Mouse (Mus musculus): ENCODE results near the gene Srm. TPM values are rescaled to one million over a fixed set of nuclear protein-coding genes. Genes with fewer than 3 reads are reported as not detected.
A peak's percentile ranks its signal among the peaks of the same experiment; 100 is the strongest.

Srm gene
- polyA plus RNA-seq, 1 experiment from 2014 or later = 156 TPM

- H3K9ac ChIP-seq (ENCODE audit: low read depth, low read length) = no peak overlapping the region
- peaks cover 28% of the 10 kb centered on the region for H3K36me3 ChIP-seq (ENCODE audit: control insufficient read depth, insufficient read depth, low read length)
- no peaks in the 10 kb centered on the region; the same call in 1 of the 2 replicates for H3K4me1 ChIP-seq (replicated peaks; ENCODE audit: control insufficient read depth, insufficient read depth, low read length)
- DNase-seq (ENCODE audit: low spot score) = no peak
- H3K27me3 ChIP-seq (ENCODE audit: control insufficient read depth, insufficient read depth, low read length) = no peaks in the 10 kb centered on the region
- no peak overlapping the region for H3K27ac ChIP-seq (ENCODE audit: low read depth, low read length)
- ATAC-seq (ENCODE audit: low FRiP score) = no peak
- no peak overlapping the region for H3K4me2 ChIP-seq (replicated peaks; ENCODE audit: low read depth, low read length)
- no peaks in the 10 kb centered on the region for H3K9me3 ChIP-seq (ENCODE audit: control insufficient read depth, low read length)
- H3K4me3 ChIP-seq (ENCODE audit: low read depth, low read length) = no peak overlapping the region
- 88% methylated on average over 4 of the region's 4 CpGs for WGBS
Observed at GRCm38 (mm10) chr4:148623609-148624008, 32.3 kb downstream of the Srm start.

GRCm38 (mm10) chr4:148625010-148625409 is 33.7 kb downstream of the Srm start:
- H3K9me3 ChIP-seq (ENCODE audit: control insufficient read depth, low read length) = no peaks in the 10 kb centered on the region
- no peak overlapping the region for H3K27ac ChIP-seq (ENCODE audit: low read depth, low read length)
- ATAC-seq (ENCODE audit: low FRiP score) (no peak), DNase-seq (ENCODE audit: low spot score) (no peak)
- WGBS = 84% methylated on average over 10 of the region's 10 CpGs
- H3K36me3 ChIP-seq (ENCODE audit: control insufficient read depth, insufficient read depth, low read length) = peaks cover 17% of the 10 kb centered on the region
- H3K4me2 ChIP-seq (replicated peaks; ENCODE audit: low read depth, low read length) = 0 out of 2 replicates have a peak overlapping the region, but pooled peaks have one; percentile 15
- H3K4me3 ChIP-seq (ENCODE audit: low read depth, low read length) = peak overlapping the region; percentile 100
- no peaks in the 10 kb centered on the region for H3K27me3 ChIP-seq (ENCODE audit: control insufficient read depth, insufficient read depth, low read length)
- no peak overlapping the region; the same call in 1 of the 2 replicates for H3K9ac ChIP-seq (ENCODE audit: low read depth, low read length)
- H3K4me1 ChIP-seq (replicated peaks; ENCODE audit: control insufficient read depth, insufficient read depth, low read length) = no peaks in the 10 kb centered on the region; the same call in 1 of the 2 replicates

GRCm38 (mm10) chr4:148625756-148626622 is 34.7 kb downstream of the Srm start:
- DNase-seq (ENCODE audit: low spot score) (peak; percentile 77), ATAC-seq (ENCODE audit: low FRiP score) (peak; percentile 71)
- Histone ChIP-seq H3K9me3 (ENCODE audit: control insufficient read depth, low read length) (no peaks in the 10 kb centered on the region), H3K4me1 (replicated peaks; ENCODE audit: control insufficient read depth, insufficient read depth, low read length) (no peaks in the 10 kb centered on the region; the same call in 1 of the 2 replicates), H3K27ac (ENCODE audit: low read depth, low read length) (peak overlapping the region; percentile 87), H3K4me2 (replicated peaks; ENCODE audit: low read depth, low read length) (peak overlapping the region; percentile 40), H3K4me3 (ENCODE audit: low read depth, low read length) (peak overlapping the region; percentile 100), H3K36me3 (ENCODE audit: control insufficient read depth, insufficient read depth, low read length) (peaks cover 17% of the 10 kb centered on the region), H3K9ac (ENCODE audit: low read depth, low read length) (peak overlapping the region; percentile 100), H3K27me3 (ENCODE audit: control insufficient read depth, insufficient read depth, low read length) (no peaks in the 10 kb centered on the region)
- under 1% methylated on average over 57 of the region's 57 CpGs for WGBS

GRCm38 (mm10) chr4:148626623-148627185 is 35.4 kb downstream of the Srm start, which contains the start of gene Tardbp:
Tardbp (minus strand) TSS chr4:148627019.
- H3K9me3 ChIP-seq (ENCODE audit: control insufficient read depth, low read length) = no peaks in the 10 kb centered on the region
- H3K27me3 ChIP-seq (ENCODE audit: control insufficient read depth, insufficient read depth, low read length) = no peaks in the 10 kb centered on the region
- H3K9ac ChIP-seq (ENCODE audit: low read depth, low read length) = peak within 1 kb of the TSS; percentile 100
- H3K4me1 ChIP-seq (replicated peaks; ENCODE audit: control insufficient read depth, insufficient read depth, low read length) = no peaks in the 10 kb centered on the region; the same call in 1 of the 2 replicates
- DNase-seq (ENCODE audit: low spot score) = peak; percentile 98
- peak within 1 kb of the TSS; percentile 87 for H3K27ac ChIP-seq (ENCODE audit: low read depth, low read length)
- peak; percentile 95 for ATAC-seq (ENCODE audit: low FRiP score)
- WGBS = under 1% methylated on average over 49 of the region's 51 CpGs
- H3K4me2 ChIP-seq (replicated peaks; ENCODE audit: low read depth, low read length) = peak within 1 kb of the TSS; percentile 40
- peaks cover 13% of the 10 kb centered on the region for H3K36me3 ChIP-seq (ENCODE audit: control insufficient read depth, insufficient read depth, low read length)
- peak within 1 kb of the TSS; percentile 100 for H3K4me3 ChIP-seq (ENCODE audit: low read depth, low read length)

- ATAC-seq (ENCODE audit: low FRiP score) = peak; percentile 39
- 60% methylated on average over 3 of the region's 3 CpGs for WGBS
- Histone ChIP-seq H3K9ac (ENCODE audit: low read depth, low read length) (no peak overlapping the region), H3K4me3 (ENCODE audit: low read depth, low read length) (peak overlapping the region; percentile 100; the same call in 1 of the 2 replicates), H3K4me1 (replicated peaks; ENCODE audit: control insufficient read depth, insufficient read depth, low read length) (no peaks in the 10 kb centered on the region; the same call in 1 of the 2 replicates), H3K36me3 (ENCODE audit: control insufficient read depth, insufficient read depth, low read length) (peaks cover 10% of the 10 kb centered on the region), H3K27me3 (ENCODE audit: control insufficient read depth, insufficient read depth, low read length) (no peaks in the 10 kb centered on the region), H3K4me2 (replicated peaks; ENCODE audit: low read depth, low read length) (no peak overlapping the region), H3K27ac (ENCODE audit: low read depth, low read length) (no peak overlapping the region), H3K9me3 (ENCODE audit: control insufficient read depth, low read length) (no peaks in the 10 kb centered on the region)
- no peak for DNase-seq (ENCODE audit: low spot score)
Observed at GRCm38 (mm10) chr4:148627246-148627645, 35.9 kb downstream of the Srm start.

DNA sequence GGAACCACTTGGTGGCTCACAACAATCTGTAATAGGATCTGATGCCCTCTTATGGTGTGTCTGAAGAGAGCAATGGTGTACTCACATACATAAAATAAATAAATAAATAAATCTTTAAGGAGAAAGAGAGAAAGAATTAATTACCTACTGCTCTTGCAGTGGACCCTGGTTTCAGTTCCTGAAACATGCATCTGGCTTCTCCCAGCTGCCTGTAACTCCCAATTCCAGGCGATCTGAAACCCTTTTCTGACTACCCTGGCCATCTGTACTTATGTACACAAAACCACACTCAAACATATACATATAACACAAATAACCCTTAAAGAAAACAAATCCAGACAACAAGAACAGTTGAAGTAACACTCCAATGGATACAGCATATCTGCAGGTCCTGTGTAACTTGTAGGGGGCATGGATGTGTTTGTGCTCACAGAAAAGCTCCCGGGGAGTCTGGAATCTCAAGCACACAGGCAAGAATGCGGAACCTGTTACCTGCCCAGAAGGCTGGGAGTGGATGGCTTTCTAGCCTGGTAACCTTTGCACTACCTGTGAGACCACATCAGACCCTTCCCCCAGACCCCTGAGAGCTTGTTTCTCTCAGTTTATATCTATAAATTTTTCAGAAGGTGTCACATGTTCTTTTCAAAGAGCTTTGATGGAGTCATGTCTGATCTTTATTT is 40.9 kb downstream of the Srm start:
- Histone ChIP-seq H3K9ac (ENCODE audit: low read depth, low read length) (no peak overlapping the region), H3K4me3 (ENCODE audit: low read depth, low read length) (no peak overlapping the region), H3K9me3 (ENCODE audit: control insufficient read depth, low read length) (no peaks in the 10 kb centered on the region), H3K36me3 (ENCODE audit: control insufficient read depth, insufficient read depth, low read length) (no peaks in the 10 kb centered on the region), H3K27me3 (ENCODE audit: control insufficient read depth, insufficient read depth, low read length) (no peaks in the 10 kb centered on the region), H3K27ac (ENCODE audit: low read depth, low read length) (no peak overlapping the region), H3K4me1 (replicated peaks; ENCODE audit: control insufficient read depth, insufficient read depth, low read length) (no peaks in the 10 kb centered on the region), H3K4me2 (replicated peaks; ENCODE audit: low read depth, low read length) (no peak overlapping the region)
- ATAC-seq (ENCODE audit: low FRiP score) (no peak), DNase-seq (ENCODE audit: low spot score) (no peak)
- 57% methylated on average over 3 of the region's 3 CpGs for WGBS

DNA sequence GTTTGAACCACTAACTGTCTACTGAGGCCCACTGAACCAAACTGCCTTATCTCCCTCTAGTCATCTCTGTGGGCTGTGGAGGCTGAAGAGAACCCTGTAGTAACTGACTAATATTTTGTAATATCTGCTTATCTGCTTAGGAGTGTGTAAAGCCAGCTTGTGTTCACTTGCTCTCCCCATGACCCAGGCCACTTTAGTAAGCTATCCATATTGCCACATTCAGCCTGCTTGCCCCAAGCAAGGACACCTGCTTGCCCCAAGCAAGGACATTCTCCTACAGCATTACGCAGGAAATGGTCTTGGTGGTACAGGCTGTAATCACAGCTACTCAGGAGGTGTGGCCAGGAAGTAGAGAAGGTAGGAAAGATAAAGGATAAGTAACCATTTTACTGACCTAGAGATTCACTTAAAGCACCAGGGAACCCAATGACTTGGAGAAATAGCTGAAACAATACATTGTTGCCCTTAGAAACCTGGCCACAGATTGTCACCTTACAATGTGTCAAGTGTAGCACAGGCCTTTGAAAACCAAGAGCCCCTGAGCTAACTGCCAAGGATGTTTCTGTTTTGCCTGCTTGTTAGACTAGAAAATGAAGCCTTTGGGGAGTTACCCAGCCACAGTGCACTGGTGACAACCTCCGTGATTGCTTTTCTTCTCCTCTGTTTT is 42.2 kb downstream of the Srm start:
- 80% methylated on average over 2 of the region's 2 CpGs for WGBS
- H3K4me2 ChIP-seq (replicated peaks; ENCODE audit: low read depth, low read length) = no peak overlapping the region
- H3K27me3 ChIP-seq (ENCODE audit: control insufficient read depth, insufficient read depth, low read length) = no peaks in the 10 kb centered on the region
- no peak for ATAC-seq (ENCODE audit: low FRiP score)
- no peak for DNase-seq (ENCODE audit: low spot score)
- no peaks in the 10 kb centered on the region for H3K36me3 ChIP-seq (ENCODE audit: control insufficient read depth, insufficient read depth, low read length)
- H3K4me1 ChIP-seq (replicated peaks; ENCODE audit: control insufficient read depth, insufficient read depth, low read length) = no peaks in the 10 kb centered on the region
- no peak overlapping the region for H3K27ac ChIP-seq (ENCODE audit: low read depth, low read length)
- H3K9me3 ChIP-seq (ENCODE audit: control insufficient read depth, low read length) = no peaks in the 10 kb centered on the region
- no peak overlapping the region for H3K4me3 ChIP-seq (ENCODE audit: low read depth, low read length)
- H3K9ac ChIP-seq (ENCODE audit: low read depth, low read length) = no peak overlapping the region

DNA sequence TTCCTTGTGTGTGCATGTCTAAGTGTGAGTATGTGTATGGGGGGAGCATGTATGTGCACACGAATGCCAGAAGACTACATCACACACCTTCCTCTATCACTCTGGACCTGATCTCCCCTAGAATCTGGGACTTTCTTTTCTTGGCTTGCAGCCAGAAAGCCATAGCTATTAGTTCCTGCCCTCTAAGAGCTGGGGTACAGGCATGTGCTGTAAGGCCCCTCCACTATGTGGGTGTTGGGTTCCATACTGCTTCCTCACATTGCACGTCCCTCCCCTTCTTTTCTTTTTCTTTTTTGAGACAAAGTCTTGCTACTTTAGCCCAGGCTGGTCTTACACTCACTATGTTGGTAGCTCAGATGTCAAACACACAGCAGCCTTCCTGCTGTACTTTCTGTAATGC is 44.0 kb downstream of the Srm start:
- H3K27ac ChIP-seq (ENCODE audit: low read depth, low read length) = no peak overlapping the region
- H3K4me1 ChIP-seq (replicated peaks; ENCODE audit: control insufficient read depth, insufficient read depth, low read length) = no peaks in the 10 kb centered on the region
- H3K27me3 ChIP-seq (ENCODE audit: control insufficient read depth, insufficient read depth, low read length) = no peaks in the 10 kb centered on the region
- no peaks in the 10 kb centered on the region for H3K36me3 ChIP-seq (ENCODE audit: control insufficient read depth, insufficient read depth, low read length)
- DNase-seq (ENCODE audit: low spot score) = no peak
- 74% methylated on average over 2 of the region's 2 CpGs for WGBS
- no peaks in the 10 kb centered on the region for H3K9me3 ChIP-seq (ENCODE audit: control insufficient read depth, low read length)
- H3K9ac ChIP-seq (ENCODE audit: low read depth, low read length) = no peak overlapping the region
- no peak overlapping the region for H3K4me2 ChIP-seq (replicated peaks; ENCODE audit: low read depth, low read length)
- ATAC-seq (ENCODE audit: low FRiP score) = no peak
- H3K4me3 ChIP-seq (ENCODE audit: low read depth, low read length) = no peak overlapping the region

All from hindbrain, embryonic 11.5 days (tissue).